Mouse (Mus musculus): ENCODE measurements around the gene Sgce. TPM values are rescaled to one million over a fixed set of nuclear protein-coding genes. Genes with fewer than 3 reads are reported as not detected.
"Not testable (repeated sequence)": the region's sequence is repeated elsewhere in the genome, so short reads cannot be mapped to it uniquely, and the experiment has no call there.

Gene Sgce
- total and polyA plus RNA-seq, 2 experiments = 1.6 to 6.1 TPM

GRCm38 (mm10) chr6:4655466-4655865, 91.5 kb downstream of the Sgce start:
- H3K36me3 ChIP-seq (ENCODE audit: control insufficient read depth, insufficient read depth, low read length) = no peaks in the 10 kb centered on the region
- H3K27me3 ChIP-seq (ENCODE audit: control insufficient read depth, insufficient read depth, low read length) = no peaks in the 10 kb centered on the region
- no peaks in the 10 kb centered on the region for H3K4me1 ChIP-seq (ENCODE audit: control insufficient read depth, insufficient read depth, low read length)
- H3K79me2 ChIP-seq (ENCODE audit: control insufficient read depth, insufficient read depth, low read length) = no peaks in the 10 kb centered on the region
- no peak overlapping the region for H3K27ac ChIP-seq (replicated peaks; ENCODE audit: insufficient read depth, low read depth, low read length)
- no peak overlapping the region for H3K9ac ChIP-seq (ENCODE audit: low read depth, low read length)
- no peak for DNase-seq (ENCODE audit: extremely low read depth, low read depth, low spot score)
- WGBS = 62% methylated on average over 5 of the region's 5 CpGs
- H3K4me3 ChIP-seq (ENCODE audit: insufficient read depth, low read depth, low read length) = no peak overlapping the region
- TF ChIP-seq CTCF (IDR thresholded peaks at IDR 0.05; ENCODE audit: low read depth, low read length) (no peak), POLR2A (IDR thresholded peaks at IDR 0.05; ENCODE audit: extremely low read depth, insufficient read depth, low read length) (no peak)

GRCm38 (mm10) chr6:4653741-4654140, 93.3 kb downstream of the Sgce start:
- H3K27ac ChIP-seq (replicated peaks; ENCODE audit: insufficient read depth, low read depth, low read length); DNase-seq (ENCODE audit: extremely low read depth, low read depth, low spot score); H3K4me3 ChIP-seq (ENCODE audit: insufficient read depth, low read depth, low read length); H3K79me2 ChIP-seq (ENCODE audit: control insufficient read depth, insufficient read depth, low read length); H3K27me3 ChIP-seq (ENCODE audit: control insufficient read depth, insufficient read depth, low read length); H3K4me1 ChIP-seq (ENCODE audit: control insufficient read depth, insufficient read depth, low read length); H3K9ac ChIP-seq (ENCODE audit: low read depth, low read length); H3K36me3 ChIP-seq (ENCODE audit: control insufficient read depth, insufficient read depth, low read length): not testable (repeated sequence)
- 96% methylated on average over 12 of the region's 12 CpGs for WGBS

GRCm38 (mm10) chr6:4652596-4653134, 94.3 kb downstream of the Sgce start:
- TF ChIP-seq CTCF (IDR thresholded peaks at IDR 0.05; ENCODE audit: low read depth, low read length) (no peak), POLR2A (IDR thresholded peaks at IDR 0.05; ENCODE audit: extremely low read depth, insufficient read depth, low read length) (no peak)
- no peak for DNase-seq (ENCODE audit: extremely low read depth, low read depth, low spot score)
- no peak overlapping the region for H3K9ac ChIP-seq (ENCODE audit: low read depth, low read length)
- no peaks in the 10 kb centered on the region for H3K27me3 ChIP-seq (ENCODE audit: control insufficient read depth, insufficient read depth, low read length)
- no peak overlapping the region for H3K27ac ChIP-seq (replicated peaks; ENCODE audit: insufficient read depth, low read depth, low read length)
- H3K36me3 ChIP-seq (ENCODE audit: control insufficient read depth, insufficient read depth, low read length) = no peaks in the 10 kb centered on the region
- WGBS = 91% methylated on average over 8 of the region's 8 CpGs
- no peaks in the 10 kb centered on the region for H3K4me1 ChIP-seq (ENCODE audit: control insufficient read depth, insufficient read depth, low read length)
- H3K79me2 ChIP-seq (ENCODE audit: control insufficient read depth, insufficient read depth, low read length) = no peaks in the 10 kb centered on the region
- no peak overlapping the region for H3K4me3 ChIP-seq (ENCODE audit: insufficient read depth, low read depth, low read length)

GRCm38 (mm10) chr6:4647351-4647750, 99.7 kb downstream of the Sgce start:
- TF ChIP-seq POLR2A (IDR thresholded peaks at IDR 0.05; ENCODE audit: extremely low read depth, insufficient read depth, low read length) (no peak), CTCF (IDR thresholded peaks at IDR 0.05; ENCODE audit: low read depth, low read length) (no peak)
- Histone ChIP-seq H3K79me2 (ENCODE audit: control insufficient read depth, insufficient read depth, low read length) (no peaks in the 10 kb centered on the region), H3K27me3 (ENCODE audit: control insufficient read depth, insufficient read depth, low read length) (no peaks in the 10 kb centered on the region), H3K27ac (replicated peaks; ENCODE audit: insufficient read depth, low read depth, low read length) (no peak overlapping the region), H3K9ac (ENCODE audit: low read depth, low read length) (no peak overlapping the region), H3K4me1 (ENCODE audit: control insufficient read depth, insufficient read depth, low read length) (no peaks in the 10 kb centered on the region), H3K4me3 (ENCODE audit: insufficient read depth, low read depth, low read length) (no peak overlapping the region), H3K36me3 (ENCODE audit: control insufficient read depth, insufficient read depth, low read length) (no peaks in the 10 kb centered on the region)
- WGBS = 46% methylated on average over 3 of the region's 3 CpGs
- DNase-seq (ENCODE audit: extremely low read depth, low read depth, low spot score) = no peak

- no peak for DNase-seq (ENCODE audit: extremely low read depth, low read depth, low spot score)
- WGBS = 83% methylated on average over 7 of the region's 7 CpGs
- H3K79me2 ChIP-seq (ENCODE audit: control insufficient read depth, insufficient read depth, low read length) = no peaks in the 10 kb centered on the region
- TF ChIP-seq POLR2A (IDR thresholded peaks at IDR 0.05; ENCODE audit: extremely low read depth, insufficient read depth, low read length) = no peak
- TF ChIP-seq CTCF (IDR thresholded peaks at IDR 0.05; ENCODE audit: low read depth, low read length) = no peak
- no peaks in the 10 kb centered on the region for H3K4me1 ChIP-seq (ENCODE audit: control insufficient read depth, insufficient read depth, low read length)
- no peak overlapping the region for H3K27ac ChIP-seq (replicated peaks; ENCODE audit: insufficient read depth, low read depth, low read length)
- H3K4me3 ChIP-seq (ENCODE audit: insufficient read depth, low read depth, low read length) = no peak overlapping the region
- H3K27me3 ChIP-seq (ENCODE audit: control insufficient read depth, insufficient read depth, low read length) = no peaks in the 10 kb centered on the region
- no peak overlapping the region for H3K9ac ChIP-seq (ENCODE audit: low read depth, low read length)
- H3K36me3 ChIP-seq (ENCODE audit: control insufficient read depth, insufficient read depth, low read length) = peaks cover 19% of the 10 kb centered on the region
Observed at GRCm38 (mm10) chr6:4642068-4642467, 104.9 kb downstream of the Sgce start.

GRCm38 (mm10) chr6:4634804-4635203, 112.2 kb downstream of the Sgce start:
- DNase-seq (ENCODE audit: extremely low read depth, low read depth, low spot score) = no peak
- TF ChIP-seq CTCF (IDR thresholded peaks at IDR 0.05; ENCODE audit: low read depth, low read length) (no peak), POLR2A (IDR thresholded peaks at IDR 0.05; ENCODE audit: extremely low read depth, insufficient read depth, low read length) (no peak)
- Histone ChIP-seq H3K4me1 (ENCODE audit: control insufficient read depth, insufficient read depth, low read length) (no peaks in the 10 kb centered on the region), H3K79me2 (ENCODE audit: control insufficient read depth, insufficient read depth, low read length) (no peaks in the 10 kb centered on the region), H3K27ac (replicated peaks; ENCODE audit: insufficient read depth, low read depth, low read length) (no peak overlapping the region), H3K4me3 (ENCODE audit: insufficient read depth, low read depth, low read length) (no peak overlapping the region), H3K36me3 (ENCODE audit: control insufficient read depth, insufficient read depth, low read length) (peaks cover 37% of the 10 kb centered on the region), H3K9ac (ENCODE audit: low read depth, low read length) (no peak overlapping the region), H3K27me3 (ENCODE audit: control insufficient read depth, insufficient read depth, low read length) (no peaks in the 10 kb centered on the region)
- 62% methylated on average over 1 of the region's 1 CpGs for WGBS

All from liver, adult 2 months (tissue).